Mouse (Mus musculus) gonadal fat pad, adult 2 months (tissue): ENCODE data around the gene Igsf9b. TPM values are rescaled to one million over a fixed set of nuclear protein-coding genes. Genes with fewer than 3 reads are reported as not detected.

Source experiments
- DNase-seq: peaks from one replicate; pipeline ENCODE4 v3.0.0-alpha.2; 2012; ENCODE audit warnings: low read depth
- polyA plus RNA-seq: library from polyadenylated mRNA; depleted of rRNA; stranded (reverse); fragments of >200 nt; gene quantifications from 2 replicates; pipeline ENCODE4 v1.2.3, GENCODE M21; 2012; rRNA removed

Igsf9b gene
- polyA plus RNA-seq, 1 experiment = 0.46 TPM

GRCm38 (mm10) chr9:27330374-27330773, 31.4 kb downstream of the Igsf9b start:
- DNase-seq = no peak

DNA sequence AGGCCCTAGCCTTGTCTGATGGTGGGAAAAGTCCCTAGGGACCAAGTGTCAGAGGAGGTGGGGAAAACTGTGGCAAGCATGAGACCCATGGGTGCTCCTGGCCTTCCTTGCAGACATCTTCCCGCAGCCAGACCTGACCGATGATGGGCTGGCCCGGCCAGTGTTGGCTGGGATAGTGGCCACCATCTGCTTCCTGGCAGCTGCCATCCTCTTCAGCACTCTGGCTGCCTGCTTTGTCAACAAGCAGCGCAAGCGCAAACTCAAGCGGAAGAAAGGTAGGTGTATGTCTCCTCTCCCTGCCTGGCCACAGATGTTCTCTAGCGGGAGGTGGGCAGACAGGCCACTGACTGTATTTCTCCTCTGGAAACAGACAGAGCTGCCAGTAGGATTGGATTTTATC, 32.5 kb downstream of the Igsf9b start:
- no peak for DNase-seq

DNA sequence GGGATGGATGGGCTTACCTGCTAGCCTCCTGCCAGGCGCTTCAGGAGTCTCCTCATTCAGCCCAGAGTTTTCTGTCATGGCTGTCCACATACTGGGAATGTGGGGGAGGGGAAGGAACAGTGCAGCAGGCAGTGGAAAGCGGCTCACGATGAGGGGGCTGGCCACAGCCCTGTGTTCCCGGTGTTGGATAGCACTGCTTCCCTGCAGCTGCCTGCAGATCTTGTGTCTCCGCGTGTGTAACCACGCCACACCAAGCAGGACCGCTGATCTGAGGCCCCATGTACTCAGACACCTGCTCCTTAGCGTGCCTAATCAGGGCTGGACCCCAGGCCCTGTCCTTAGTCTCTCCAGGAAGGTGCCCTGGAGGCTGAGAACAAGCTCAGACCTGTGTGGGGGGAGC, 35.9 kb downstream of the Igsf9b start:
- DNase-seq = no peak

- no peak for DNase-seq
These were observed 38.1 kb downstream of the Igsf9b start for GRCm38 (mm10) chr9:27336962-27337636.

DNA sequence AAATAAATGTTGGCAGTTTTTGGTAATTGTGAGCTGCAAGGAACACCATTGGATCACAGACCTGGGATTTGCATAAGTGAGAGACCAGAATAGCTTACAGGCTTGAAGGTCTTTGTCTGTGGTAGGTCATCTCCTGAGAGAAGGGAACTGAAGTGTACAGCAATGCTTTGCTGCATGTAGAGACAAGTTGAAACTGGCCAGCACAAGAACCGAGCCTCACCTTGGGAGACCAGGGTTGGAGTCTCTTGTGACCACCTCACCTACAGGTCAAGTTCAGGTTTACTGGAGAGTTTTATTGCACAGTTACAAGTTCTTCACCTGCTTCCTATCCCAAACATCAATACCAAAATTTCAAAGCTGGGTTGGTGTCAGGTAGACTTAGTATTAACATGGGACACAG, 40.2 kb downstream of the Igsf9b start:
- DNase-seq = no peak

- no peak for DNase-seq
These were observed 47.7 kb downstream of the Igsf9b start for GRCm38 (mm10) chr9:27346541-27347269.

DNA sequence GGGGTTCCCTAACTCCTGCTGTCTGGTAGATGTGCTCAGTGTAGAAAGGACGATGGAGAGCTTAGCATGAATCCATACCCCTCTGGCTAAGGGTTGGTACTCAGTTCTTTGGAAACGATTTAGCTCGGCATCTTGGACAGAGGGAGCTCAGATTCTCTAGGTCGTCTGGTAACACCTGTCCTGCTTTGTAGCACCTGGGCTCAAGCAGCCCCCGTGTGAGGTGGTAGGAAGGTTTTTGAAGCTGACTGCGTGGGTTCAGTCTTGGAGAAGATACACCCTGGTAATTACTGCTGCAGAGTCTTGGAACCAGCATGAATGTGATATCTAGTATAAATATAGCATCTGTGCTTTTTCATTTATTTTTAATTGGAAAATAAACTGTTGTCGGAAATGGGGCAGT, 54.1 kb downstream of the Igsf9b start:
- no peak for DNase-seq

- no peak for DNase-seq
These were observed 58.9 kb downstream of the Igsf9b start for GRCm38 (mm10) chr9:27357893-27358292.

- DNase-seq = no peak
These were observed 68.2 kb downstream of the Igsf9b start for GRCm38 (mm10) chr9:27367231-27367630.

GRCm38 (mm10) chr9:27369108-27369507, 70.1 kb downstream of the Igsf9b start:
- no peak for DNase-seq

- DNase-seq = no peak
These were observed 76.7 kb downstream of the Igsf9b start for GRCm38 (mm10) chr9:27375746-27376145.

DNA sequence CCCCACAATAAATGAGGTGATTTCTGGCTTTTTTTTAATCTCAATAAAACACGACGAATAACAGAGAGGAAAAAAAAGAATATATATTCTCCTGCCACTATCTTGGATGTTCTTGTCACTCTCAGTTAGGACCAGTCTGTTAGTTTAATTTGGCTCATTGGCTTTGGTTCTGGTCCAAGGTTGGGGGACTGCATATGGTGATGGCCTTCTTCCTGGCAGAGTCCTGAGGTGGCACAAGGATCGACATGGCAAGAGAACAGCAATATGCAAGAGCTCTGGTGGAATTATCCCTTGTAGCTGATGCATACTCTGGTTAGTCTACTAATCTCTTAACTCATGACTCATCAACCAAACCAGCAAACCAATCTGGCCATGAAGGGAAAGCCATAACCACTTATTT, 87.9 kb downstream of the Igsf9b start:
- no peak for DNase-seq

- DNase-seq = no peak
These were observed 97.5 kb downstream of the Igsf9b start, which contains the start of gene Spata19 for GRCm38 (mm10) chr9:27396500-27396899. Gene Spata19, plus strand, starts transcription at chr9:27396800.

GRCm38 (mm10) chr9:27401169-27401568, 102.2 kb downstream of the Igsf9b start:
- no peak for DNase-seq

Other genes with a start within 250 kb of the Igsf9b start
- 14.9 and 16.2 TPM in 2 replicates for gene Jam3, start 143.8 kb upstream of the Igsf9b start, polyA plus RNA-seq
- 0.68 and 1.6 TPM in 2 replicates for gene Spata19, start 97.6 kb downstream of the Igsf9b start, polyA plus RNA-seq